Comparison of ENCODE assay signal across 8 mouse cellular contexts in the genomic region with DNA sequence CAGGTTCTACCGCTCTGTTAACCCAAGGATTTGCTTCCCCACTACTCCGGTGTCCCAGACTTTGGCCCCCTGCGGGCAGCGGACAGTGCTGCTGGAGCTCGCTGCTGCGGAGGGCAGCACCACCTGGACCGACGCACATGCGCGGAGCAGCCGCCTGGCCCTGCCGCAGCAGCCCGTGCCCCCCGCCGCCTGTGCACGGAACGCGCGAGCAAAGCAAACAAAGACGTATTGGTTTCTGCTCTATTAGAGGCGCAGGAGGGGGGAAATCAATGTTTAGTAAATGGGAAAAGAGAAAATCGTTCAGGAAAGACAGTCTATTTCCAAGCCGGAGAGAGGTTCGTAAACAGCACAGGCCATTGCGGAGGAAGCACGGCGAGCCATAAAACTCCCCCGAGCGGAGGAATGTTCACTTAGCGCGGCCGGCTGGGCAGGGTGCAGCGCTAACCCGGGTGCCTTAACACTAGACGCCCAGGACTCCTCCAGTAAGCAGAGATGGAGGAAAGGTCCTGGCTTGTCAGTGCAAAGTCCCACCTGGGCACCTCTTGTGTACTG. TPM values are rescaled to one million over a fixed set of nuclear protein-coding genes. Genes with fewer than 3 reads are reported as not detected.
DNase-seq lines count a peak whose midpoint lies in the region; ATAC-seq and TF ChIP-seq lines count a peak whose summit lies in the region.

No protein-coding gene starts in this region.

- intact Hi-C loops in left cerebral cortex, adult 2 months (cut with DNase I): no loop called here

- H3K27ac ChIP-seq in left cerebral cortex, adult 2 months: no peak overlapping the region
- peak overlapping the region; percentile 45; the same call in 1 of the 2 replicates for H3K27ac ChIP-seq in hindbrain, embryonic 11.5 days (ENCODE audit: low read depth, low read length)
- no peak overlapping the region for H3K27ac ChIP-seq in liver, postnatal 0 days (ENCODE audit: low read depth)

- H3K36me3 ChIP-seq in hindbrain, embryonic 11.5 days (ENCODE audit: control insufficient read depth, insufficient read depth, low read length): no peaks in the 10 kb centered on the region
- no peaks in the 10 kb centered on the region for H3K36me3 ChIP-seq in liver, postnatal 0 days (replicated peaks; ENCODE audit: insufficient read depth, low read length)

- peaks cover 60% of the 10 kb centered on the region for H3K27me3 ChIP-seq in hindbrain, embryonic 11.5 days (ENCODE audit: control insufficient read depth, insufficient read depth, low read length)
- peaks cover 85% of the 10 kb centered on the region for H3K27me3 ChIP-seq in liver, postnatal 0 days (ENCODE audit: insufficient read depth, low read length)

- TF ChIP-seq EP300 in liver, postnatal 0 days (IDR thresholded peaks at IDR 0.05; ENCODE audit: low read depth): no peak

- H3K4me1 ChIP-seq in hindbrain, embryonic 11.5 days (replicated peaks; ENCODE audit: control insufficient read depth, insufficient read depth, low read length): 0 out of 2 replicates have a peak, but pooled peaks cover 6% of the 10 kb centered on the region
- peaks cover 4% of the 10 kb centered on the region; the same call in 1 of the 2 replicates for H3K4me1 ChIP-seq in liver, postnatal 0 days (ENCODE audit: insufficient read depth)

- under 1% methylated on average over 35 of the region's 35 CpGs for WGBS in hindbrain, embryonic 11.5 days
- 3% methylated on average over 35 of the region's 35 CpGs for WGBS in liver, postnatal 0 days (ENCODE audit: insufficient replicate concordance)

- ATAC-seq in hindbrain, embryonic 11.5 days (ENCODE audit: low FRiP score): peak; percentile 60
- ATAC-seq in liver, postnatal 0 days: no peak

- H3K4me3 ChIP-seq in left cerebral cortex, adult 2 months: peak overlapping the region; percentile 42
- H3K4me3 ChIP-seq in hindbrain, embryonic 11.5 days (ENCODE audit: low read depth, low read length): peak overlapping the region; percentile 35
- peak overlapping the region; percentile 15; the same call in 1 of the 2 replicates for H3K4me3 ChIP-seq in liver, postnatal 0 days (ENCODE audit: low read depth, low read length)

- peak overlapping the region; percentile 57 for H3K4me2 ChIP-seq in hindbrain, embryonic 11.5 days (replicated peaks; ENCODE audit: low read depth, low read length)
- peak overlapping the region; percentile 9; the same call in 1 of the 2 replicates for H3K4me2 ChIP-seq in liver, postnatal 0 days (ENCODE audit: low read depth, low read length)

- no peak; the same call in none of the 2 replicates for TF ChIP-seq CTCF in left cerebral cortex, adult 2 months (IDR thresholded peaks at IDR 0.05)
- 0 out of 2 replicates have a peak, but pooled peaks have one; percentile 1 for TF ChIP-seq CTCF in liver, postnatal 0 days (IDR thresholded peaks at IDR 0.05; ENCODE audit: low read depth)

- H3K9me3 ChIP-seq in hindbrain, embryonic 11.5 days (ENCODE audit: control insufficient read depth, low read length): no peaks in the 10 kb centered on the region
- no peaks in the 10 kb centered on the region for H3K9me3 ChIP-seq in liver, postnatal 0 days (ENCODE audit: low read length)

- H3K9ac ChIP-seq in hindbrain, embryonic 11.5 days (ENCODE audit: low read depth, low read length): peak overlapping the region; percentile 54
- H3K9ac ChIP-seq in liver, postnatal 0 days (replicated peaks): no peak overlapping the region

- DNase-seq in left cerebral cortex, adult 2 months (ENCODE audit: extremely low spot score in 1 of 2, low spot score in 2 of 2): peak; percentile 22 to 33
- no peak for DNase-seq in left cerebral cortex, adult 11 months (ENCODE audit: low spot score)
- peak; percentile 63 to 67 for DNase-seq in cerebellum, postnatal 14 days
- peak; percentile 73 for DNase-seq in hindbrain, embryonic 11.5 days (ENCODE audit: low spot score)
- DNase-seq in liver, postnatal 0 days: no peak
- no peak for DNase-seq in c-Kit-positive CD71-positive TER-119-positive erythroid progenitor cells, embryonic 14.5 days (ENCODE audit: low spot score)
- no peak for DNase-seq in thymus, postnatal 25 days
- no peak for DNase-seq in spleen, postnatal 36 days (ENCODE audit: low spot score in 2 of 2)

RNA-seq across cellular contexts. Expression of gene Cacna2d2, which starts 21.4 kb away (rescaled TPM):
- 10 to 100 TPM; 24.1 to 34.7 TPM for total RNA-seq in left cerebral cortex, adult 2 months (2021)
- 2.0 and 4.2 TPM in 2 replicates for polyA plus RNA-seq in hindbrain, embryonic 11.5 days (2014; fragmentation: Nextera tagmentation; extraction: Ambion mirVana)
- polyA plus RNA-seq in liver, postnatal 0 days (2015; fragmentation: Nextera tagmentation; extraction: Ambion mirVana): not detected in 2 replicates

RNA-seq across cellular contexts. Expression of gene 6430571L13Rik, which starts 37.6 kb away (rescaled TPM):
- total RNA-seq in left cerebral cortex, adult 2 months (2021): 1 to 10 TPM; 4.3 to 4.4 TPM
- 1.6 and 1.9 TPM in 2 replicates for polyA plus RNA-seq in hindbrain, embryonic 11.5 days (2014; fragmentation: Nextera tagmentation; extraction: Ambion mirVana)
- polyA plus RNA-seq in liver, postnatal 0 days (2015; fragmentation: Nextera tagmentation; extraction: Ambion mirVana): 0.14 and 0.22 TPM in 2 replicates

RNA-seq across cellular contexts. Expression of gene Hemk1, which starts 39.9 kb away (rescaled TPM):
- total RNA-seq in left cerebral cortex, adult 2 months (2021): 10 to 100 TPM; 18.6 to 21.5 TPM
- polyA plus RNA-seq in hindbrain, embryonic 11.5 days (2014; fragmentation: Nextera tagmentation; extraction: Ambion mirVana): 9.7 and 10.8 TPM in 2 replicates
- polyA plus RNA-seq in liver, postnatal 0 days (2015; fragmentation: Nextera tagmentation; extraction: Ambion mirVana): 2.5 and 3.2 TPM in 2 replicates

Comparison
In these comparisons a context has a peak if more than half of its experiments do, and no peak if none do; other contexts are left out.
1. DNase-seq: peak in left cerebral cortex, adult 2 months (2 of 2), cerebellum, postnatal 14 days (2 of 2) and hindbrain, embryonic 11.5 days (single experiment); none in left cerebral cortex, adult 11 months (single experiment), liver, postnatal 0 days (single experiment), c-Kit-positive CD71-positive TER-119-positive erythroid progenitor cells, embryonic 14.5 days (single experiment), thymus, postnatal 25 days (single experiment) and spleen, postnatal 36 days (0 of 2).
2. Peak in every context shown above with its lines, with median percentiles within 50 percentile points of each other: H3K4me3 ChIP-seq.